Mouse (Mus musculus): ENCODE data around the gene Gpr176. TPM values are rescaled to one million over a fixed set of nuclear protein-coding genes. Genes with fewer than 3 reads are reported as not detected.

Gene Gpr176
- polyA plus RNA-seq, 1 experiment from 2014 or later = 0.08 TPM

- Histone ChIP-seq H3K9me3 (ENCODE audit: control insufficient read depth, low read length) (no peaks in the 10 kb centered on the region), H3K36me3 (ENCODE audit: control insufficient read depth, insufficient read depth, low read length) (no peaks in the 10 kb centered on the region; the same call in 1 of the 2 replicates), H3K9ac (ENCODE audit: low read length) (no peak overlapping the region), H3K27ac (replicated peaks; ENCODE audit: low read depth, low read length) (no peak overlapping the region), H3K27me3 (ENCODE audit: control insufficient read depth, insufficient read depth, low read length) (no peaks in the 10 kb centered on the region), H3K4me2 (ENCODE audit: low read depth, severe bottlenecking) (no peak overlapping the region), H3K4me1 (ENCODE audit: control insufficient read depth, insufficient read depth, low read length) (no peaks in the 10 kb centered on the region), H3K4me3 (ENCODE audit: low read depth, low read length) (no peak overlapping the region)
- ATAC-seq (ENCODE audit: insufficient number of reproducible peaks, low FRiP score, low TSS enrichment, low read depth) = no peak
- 87% methylated on average over 4 of the region's 4 CpGs for WGBS
- no peak for DNase-seq (ENCODE audit: low spot score)
Observed at GRCm38 (mm10) chr2:118405568-118405967, 32.3 kb upstream of the Gpr176 start.

GRCm38 (mm10) chr2:118404336-118404735, 31.1 kb upstream of the Gpr176 start:
- Histone ChIP-seq H3K27ac (replicated peaks; ENCODE audit: low read depth, low read length) (no peak overlapping the region), H3K9ac (ENCODE audit: low read length) (no peak overlapping the region), H3K4me3 (ENCODE audit: low read depth, low read length) (no peak overlapping the region), H3K4me2 (ENCODE audit: low read depth, severe bottlenecking) (no peak overlapping the region), H3K9me3 (ENCODE audit: control insufficient read depth, low read length) (no peaks in the 10 kb centered on the region), H3K36me3 (ENCODE audit: control insufficient read depth, insufficient read depth, low read length) (no peaks in the 10 kb centered on the region; the same call in 1 of the 2 replicates), H3K27me3 (ENCODE audit: control insufficient read depth, insufficient read depth, low read length) (no peaks in the 10 kb centered on the region), H3K4me1 (ENCODE audit: control insufficient read depth, insufficient read depth, low read length) (no peaks in the 10 kb centered on the region)
- 85% methylated on average over 5 of the region's 5 CpGs for WGBS
- DNase-seq (ENCODE audit: low spot score) (no peak), ATAC-seq (ENCODE audit: insufficient number of reproducible peaks, low FRiP score, low TSS enrichment, low read depth) (no peak)

- H3K9ac ChIP-seq (ENCODE audit: low read length) = no peak overlapping the region
Observed at GRCm38 (mm10) chr2:118401834-118402727, 28.9 kb upstream of the Gpr176 start.

GRCm38 (mm10) chr2:118399751-118400150, 26.5 kb upstream of the Gpr176 start:
- no peaks in the 10 kb centered on the region for H3K27me3 ChIP-seq (ENCODE audit: control insufficient read depth, insufficient read depth, low read length)
- WGBS = 88% methylated on average over 5 of the region's 5 CpGs
- no peaks in the 10 kb centered on the region; the same call in 1 of the 2 replicates for H3K36me3 ChIP-seq (ENCODE audit: control insufficient read depth, insufficient read depth, low read length)
- ATAC-seq (ENCODE audit: insufficient number of reproducible peaks, low FRiP score, low TSS enrichment, low read depth) (no peak), DNase-seq (ENCODE audit: low spot score) (no peak)
- no peaks in the 10 kb centered on the region for H3K9me3 ChIP-seq (ENCODE audit: control insufficient read depth, low read length)
- H3K27ac ChIP-seq (replicated peaks; ENCODE audit: low read depth, low read length) = no peak overlapping the region
- no peaks in the 10 kb centered on the region for H3K4me1 ChIP-seq (ENCODE audit: control insufficient read depth, insufficient read depth, low read length)
- no peak overlapping the region for H3K9ac ChIP-seq (ENCODE audit: low read length)
- H3K4me3 ChIP-seq (ENCODE audit: low read depth, low read length) = no peak overlapping the region
- no peak overlapping the region for H3K4me2 ChIP-seq (ENCODE audit: low read depth, severe bottlenecking)

More at GRCm38 (mm10) chr2:118401834-118402727, 28.9 kb upstream of the Gpr176 start:
- H3K4me3 ChIP-seq (ENCODE audit: low read depth, low read length) = no peak overlapping the region
- H3K9me3 ChIP-seq (ENCODE audit: control insufficient read depth, low read length) = no peaks in the 10 kb centered on the region
- WGBS = 87% methylated on average over 5 of the region's 5 CpGs
- H3K36me3 ChIP-seq (ENCODE audit: control insufficient read depth, insufficient read depth, low read length) = no peaks in the 10 kb centered on the region; the same call in 1 of the 2 replicates
- ATAC-seq (ENCODE audit: insufficient number of reproducible peaks, low FRiP score, low TSS enrichment, low read depth) (no peak), DNase-seq (ENCODE audit: low spot score) (no peak)
- H3K4me2 ChIP-seq (ENCODE audit: low read depth, severe bottlenecking) = no peak overlapping the region
- H3K27ac ChIP-seq (replicated peaks; ENCODE audit: low read depth, low read length) = no peak overlapping the region
- no peaks in the 10 kb centered on the region for H3K27me3 ChIP-seq (ENCODE audit: control insufficient read depth, insufficient read depth, low read length)
- H3K4me1 ChIP-seq (ENCODE audit: control insufficient read depth, insufficient read depth, low read length) = no peaks in the 10 kb centered on the region

GRCm38 (mm10) chr2:118391201-118391600, 18.0 kb upstream of the Gpr176 start:
- no peak for ATAC-seq (ENCODE audit: insufficient number of reproducible peaks, low FRiP score, low TSS enrichment, low read depth)
- WGBS = 85% methylated on average over 5 of the region's 5 CpGs
- DNase-seq (ENCODE audit: low spot score) = no peak
- Histone ChIP-seq H3K4me2 (ENCODE audit: low read depth, severe bottlenecking) (no peak overlapping the region), H3K36me3 (ENCODE audit: control insufficient read depth, insufficient read depth, low read length) (no peaks in the 10 kb centered on the region), H3K27me3 (ENCODE audit: control insufficient read depth, insufficient read depth, low read length) (no peaks in the 10 kb centered on the region), H3K4me3 (ENCODE audit: low read depth, low read length) (no peak overlapping the region), H3K27ac (replicated peaks; ENCODE audit: low read depth, low read length) (no peak overlapping the region), H3K9me3 (ENCODE audit: control insufficient read depth, low read length) (no peaks in the 10 kb centered on the region), H3K9ac (ENCODE audit: low read length) (no peak overlapping the region), H3K4me1 (ENCODE audit: control insufficient read depth, insufficient read depth, low read length) (0 out of 2 replicates have a peak, but pooled peaks cover 4% of the 10 kb centered on the region)

DNA sequence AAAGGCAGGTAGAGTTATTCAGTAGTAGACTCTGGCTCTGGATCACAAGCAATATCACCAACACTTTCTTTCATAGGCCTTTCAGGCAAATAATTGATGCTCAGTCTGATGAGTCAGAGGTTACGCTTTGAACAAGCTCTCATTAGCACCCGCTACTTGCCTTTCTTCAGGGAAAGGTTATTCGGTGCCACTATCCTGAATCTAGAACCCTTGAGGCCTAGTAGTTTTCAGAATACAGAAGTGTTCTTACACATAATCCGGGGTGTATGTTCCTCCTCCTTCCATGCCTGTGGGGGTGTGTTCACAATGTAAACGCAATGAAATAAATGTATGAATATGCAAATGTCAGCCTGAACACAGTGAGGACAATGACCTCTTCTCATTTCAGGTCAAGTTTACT, 16.9 kb upstream of the Gpr176 start:
- ATAC-seq (ENCODE audit: insufficient number of reproducible peaks, low FRiP score, low TSS enrichment, low read depth) (no peak), DNase-seq (ENCODE audit: low spot score) (no peak)
- no peak overlapping the region for H3K27ac ChIP-seq (replicated peaks; ENCODE audit: low read depth, low read length)
- H3K36me3 ChIP-seq (ENCODE audit: control insufficient read depth, insufficient read depth, low read length) = no peaks in the 10 kb centered on the region
- 92% methylated on average over 5 of the region's 5 CpGs for WGBS
- 0 out of 2 replicates have a peak, but pooled peaks cover 4% of the 10 kb centered on the region for H3K4me1 ChIP-seq (ENCODE audit: control insufficient read depth, insufficient read depth, low read length)
- no peak overlapping the region for H3K4me3 ChIP-seq (ENCODE audit: low read depth, low read length)
- H3K9me3 ChIP-seq (ENCODE audit: control insufficient read depth, low read length) = no peaks in the 10 kb centered on the region
- no peak overlapping the region for H3K9ac ChIP-seq (ENCODE audit: low read length)
- H3K27me3 ChIP-seq (ENCODE audit: control insufficient read depth, insufficient read depth, low read length) = no peaks in the 10 kb centered on the region
- no peak overlapping the region for H3K4me2 ChIP-seq (ENCODE audit: low read depth, severe bottlenecking)

DNA sequence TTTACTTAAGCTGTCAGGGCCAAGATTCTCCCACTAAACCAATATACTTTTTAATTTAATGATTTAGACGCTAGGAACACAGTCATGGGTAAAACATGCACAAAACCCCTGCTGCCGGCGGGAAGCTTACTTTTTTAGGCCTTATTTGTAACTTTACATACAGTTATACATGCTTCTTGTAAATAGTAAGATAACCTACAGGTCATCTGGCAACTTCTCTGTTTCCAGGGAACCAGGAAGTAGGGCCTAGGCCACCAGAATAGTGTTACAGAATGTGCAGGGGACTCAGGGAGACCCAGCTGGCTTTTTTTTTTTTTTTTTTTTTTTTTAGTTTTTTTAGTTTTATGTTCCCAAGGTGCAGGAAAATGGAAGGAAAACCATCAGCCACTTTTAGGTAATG, 16.4 kb upstream of the Gpr176 start:
- 84% methylated on average over 3 of the region's 3 CpGs for WGBS
- Histone ChIP-seq H3K27ac (replicated peaks; ENCODE audit: low read depth, low read length) (no peak overlapping the region), H3K36me3 (ENCODE audit: control insufficient read depth, insufficient read depth, low read length) (no peaks in the 10 kb centered on the region), H3K4me1 (ENCODE audit: control insufficient read depth, insufficient read depth, low read length) (0 out of 2 replicates have a peak, but pooled peaks cover 4% of the 10 kb centered on the region), H3K27me3 (ENCODE audit: control insufficient read depth, insufficient read depth, low read length) (no peaks in the 10 kb centered on the region), H3K9me3 (ENCODE audit: control insufficient read depth, low read length) (no peaks in the 10 kb centered on the region), H3K9ac (ENCODE audit: low read length) (no peak overlapping the region; the same call in 1 of the 2 replicates), H3K4me2 (ENCODE audit: low read depth, severe bottlenecking) (peak overlapping the region; percentile 72), H3K4me3 (ENCODE audit: low read depth, low read length) (peak overlapping the region; percentile 76; the same call in 1 of the 2 replicates)
- DNase-seq (ENCODE audit: low spot score) = no peak
- ATAC-seq (ENCODE audit: insufficient number of reproducible peaks, low FRiP score, low TSS enrichment, low read depth) = no peak

DNA sequence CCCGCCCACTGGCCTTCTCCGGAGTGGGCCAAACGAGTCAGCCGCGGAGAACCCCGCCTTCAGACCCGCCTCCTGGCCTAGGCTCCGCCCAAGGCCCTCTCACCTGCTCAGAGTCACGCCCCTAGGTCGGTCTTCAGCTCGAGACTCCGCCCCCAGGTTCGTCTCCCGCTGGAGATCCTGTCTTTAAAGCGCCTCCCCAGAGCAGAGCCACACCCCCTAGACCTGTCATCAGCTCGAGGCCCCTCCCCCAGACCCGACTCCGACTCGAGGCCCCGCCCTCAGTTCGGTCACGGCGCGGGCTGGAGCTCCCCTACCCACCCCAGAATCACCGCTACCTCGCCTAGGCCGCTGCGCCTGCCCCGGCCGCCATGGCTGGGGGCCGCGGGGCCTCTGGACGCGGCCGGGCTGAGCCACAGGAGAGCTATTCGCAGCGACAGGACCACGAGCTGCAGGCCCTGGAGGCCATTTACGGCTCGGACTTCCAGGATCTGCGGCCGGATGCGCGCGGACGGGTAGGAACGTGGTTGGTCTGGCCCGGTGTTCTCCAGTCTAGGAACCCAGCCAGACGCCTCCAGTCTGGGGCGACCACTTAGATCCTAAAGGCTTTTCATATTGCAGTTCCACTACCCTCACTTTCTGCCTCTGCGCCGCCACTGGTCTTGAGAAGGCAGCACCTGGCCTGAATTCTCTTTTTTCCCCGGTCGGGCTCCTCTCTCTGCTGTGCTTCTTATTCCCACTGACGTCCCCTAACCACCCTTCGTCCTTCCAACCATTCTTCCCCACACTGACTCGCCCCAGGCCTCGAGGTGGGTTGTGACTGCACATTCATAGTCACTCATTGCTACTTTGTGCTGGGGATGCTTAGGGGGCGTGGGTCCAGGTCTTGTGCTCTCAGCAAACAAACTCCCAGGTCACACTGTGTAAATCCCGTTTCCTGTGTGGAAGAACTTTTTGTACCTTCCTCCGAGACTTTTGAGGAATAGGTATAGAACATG, 15.4 kb upstream of the Gpr176 start, which contains the start of gene Eif2ak4:
Gene Eif2ak4, plus strand, starts transcription at position 278 of the 995 bp plus-strand sequence.
- Histone ChIP-seq H3K4me2 (ENCODE audit: low read depth, severe bottlenecking) (peak within 1 kb of the TSS; percentile 72), H3K36me3 (ENCODE audit: control insufficient read depth, insufficient read depth, low read length) (no peaks in the 10 kb centered on the region), H3K9me3 (ENCODE audit: control insufficient read depth, low read length) (no peaks in the 10 kb centered on the region), H3K27ac (replicated peaks; ENCODE audit: low read depth, low read length) (peak within 1 kb of the TSS; percentile 85), H3K27me3 (ENCODE audit: control insufficient read depth, insufficient read depth, low read length) (no peaks in the 10 kb centered on the region), H3K4me1 (ENCODE audit: control insufficient read depth, insufficient read depth, low read length) (0 out of 2 replicates have a peak, but pooled peaks cover 4% of the 10 kb centered on the region), H3K9ac (ENCODE audit: low read length) (peak within 1 kb of the TSS; percentile 84), H3K4me3 (ENCODE audit: low read depth, low read length) (peak within 1 kb of the TSS; percentile 76)
- ATAC-seq (ENCODE audit: insufficient number of reproducible peaks, low FRiP score, low TSS enrichment, low read depth) (peak; percentile 98), DNase-seq (ENCODE audit: low spot score) (peak; percentile 98)
- whole genome bisulfite sequencing = under 1% methylated on average over 61 of the region's 61 CpGs
